Mouse (Mus musculus): ENCODE results near the gene Eif2d.

Eif2d gene

DNA sequence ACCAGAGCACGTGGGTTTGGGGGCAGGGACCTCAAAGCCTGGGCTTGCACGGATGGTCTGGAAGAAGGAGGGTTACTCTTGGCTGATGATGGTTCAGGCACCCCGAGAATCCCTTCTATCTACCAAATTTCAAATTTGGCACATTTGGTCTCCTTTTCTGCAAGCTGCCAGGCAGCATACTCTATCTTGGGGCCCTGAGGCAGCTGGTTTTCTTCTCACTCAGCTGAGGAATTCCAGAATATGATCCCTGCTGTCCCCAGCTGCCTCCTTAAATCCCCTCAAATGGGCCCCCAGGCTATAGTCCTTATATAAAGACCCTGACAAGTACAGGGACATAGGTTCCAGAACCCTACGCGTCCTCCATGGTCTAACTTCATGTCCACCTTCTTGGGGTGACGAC lies 60.4 kb downstream of the Eif2d start:
- DNase-seq (ENCODE audit: low read depth, low spot score) = no peak

DNA sequence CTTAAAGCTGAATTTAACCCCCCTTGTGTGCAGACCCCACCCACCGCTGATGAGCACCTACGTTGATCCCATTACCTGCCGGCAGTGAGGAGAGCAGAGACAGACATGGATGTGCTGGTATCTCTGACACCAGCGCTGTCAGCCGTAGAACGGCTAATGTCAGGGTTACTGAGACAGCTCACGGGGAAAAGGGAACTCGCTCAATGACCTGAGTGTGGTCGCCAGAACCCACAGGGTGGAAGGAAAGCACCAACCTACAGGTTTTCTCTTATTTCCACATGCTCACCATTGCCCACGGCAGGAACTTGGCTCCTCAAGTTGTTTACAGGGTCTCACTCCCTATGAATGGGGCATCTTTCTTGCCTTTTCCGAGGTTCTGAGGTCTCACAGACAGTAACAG lies 66.0 kb downstream of the Eif2d start:
- no peak for DNase-seq (ENCODE audit: low read depth, low spot score)

DNA sequence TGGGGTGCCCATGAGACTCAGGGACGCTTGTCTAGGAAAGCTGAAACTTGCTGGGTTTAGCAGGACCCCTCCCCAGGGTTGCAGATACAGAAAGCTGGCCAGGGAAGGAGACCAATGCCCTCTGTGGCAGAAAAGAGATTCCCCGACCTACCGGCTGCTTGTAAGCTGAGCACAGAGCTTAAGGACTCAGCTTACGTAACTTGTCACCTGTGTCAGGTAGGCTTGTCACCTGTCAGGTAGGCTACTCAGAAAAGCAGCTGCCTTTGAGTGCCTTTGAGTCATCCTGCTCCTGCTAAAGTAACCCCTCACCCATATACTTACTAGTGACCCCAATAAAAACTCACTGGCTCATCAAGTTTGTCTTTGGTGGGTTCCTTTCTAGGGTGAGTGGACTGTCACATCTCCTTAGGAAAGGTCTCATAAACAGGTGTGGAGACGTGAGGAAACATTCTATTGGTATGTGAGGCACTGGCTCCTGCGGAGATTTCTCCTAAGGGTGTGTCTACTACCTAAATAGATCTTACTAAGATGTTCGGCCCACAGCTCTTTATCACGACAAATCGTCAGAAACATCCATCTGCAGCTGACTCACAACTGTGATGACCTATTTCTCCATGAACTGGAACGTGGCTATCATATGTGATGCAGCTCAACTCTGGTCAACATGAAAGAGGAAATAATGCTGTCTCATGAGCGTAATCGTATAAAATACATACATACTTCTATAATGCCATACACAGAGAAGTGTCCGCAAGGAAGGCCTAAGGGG lies 69.0 kb downstream of the Eif2d start:
- no peak for DNase-seq (ENCODE audit: low read depth, low spot score)

DNA sequence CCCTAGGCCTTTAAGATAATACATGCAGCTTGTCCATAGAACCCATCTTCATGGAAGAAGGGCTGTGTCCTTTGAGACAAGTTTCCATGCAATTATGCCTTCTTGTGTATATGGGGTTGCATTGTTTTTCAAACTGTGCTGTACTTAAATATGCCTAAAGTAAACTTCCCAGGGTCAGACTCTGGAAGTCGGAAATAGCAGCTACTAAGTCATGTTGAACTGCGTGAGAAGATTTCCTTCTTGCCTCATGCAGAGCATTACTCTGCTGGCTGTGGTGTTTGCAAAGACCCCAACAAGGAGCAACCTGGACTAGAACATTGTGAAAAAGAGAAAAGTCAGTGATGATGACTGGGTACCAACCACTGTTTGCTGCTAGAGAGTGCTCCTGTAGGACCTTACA lies 70.4 kb downstream of the Eif2d start:
- no peak for DNase-seq (ENCODE audit: low read depth, low spot score)

DNA sequence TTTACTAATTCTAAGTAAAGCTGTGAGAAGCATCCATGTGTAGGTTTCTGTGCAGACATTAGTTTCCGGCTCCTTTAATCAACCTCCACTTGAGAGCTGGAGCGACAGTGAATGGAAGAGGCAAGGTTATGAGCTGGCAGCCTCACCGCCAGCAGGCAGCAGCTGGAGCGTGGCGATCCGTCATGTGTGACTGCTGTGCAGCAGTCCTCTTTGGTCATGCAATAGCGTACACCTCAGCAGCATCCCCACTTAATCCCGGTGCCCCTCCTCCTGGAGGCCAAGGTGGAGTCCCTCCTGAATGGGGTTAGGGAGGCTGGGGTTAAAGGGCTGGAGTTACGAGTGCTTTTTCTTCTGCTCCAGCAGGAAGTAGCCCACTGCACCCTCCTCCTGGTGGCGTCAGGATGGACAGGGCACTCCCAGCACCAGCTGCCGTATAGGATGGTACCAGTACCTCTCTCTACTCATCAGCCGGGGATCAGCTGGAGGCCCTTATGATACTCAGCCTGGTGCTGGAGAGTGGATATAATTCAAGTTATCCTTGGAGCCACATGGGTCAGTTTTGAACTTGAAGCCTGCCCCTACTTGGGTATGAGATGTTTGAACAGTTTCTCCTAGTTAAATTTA lies 72.0 kb downstream of the Eif2d start:
- DNase-seq (ENCODE audit: low read depth, low spot score) = no peak

DNA sequence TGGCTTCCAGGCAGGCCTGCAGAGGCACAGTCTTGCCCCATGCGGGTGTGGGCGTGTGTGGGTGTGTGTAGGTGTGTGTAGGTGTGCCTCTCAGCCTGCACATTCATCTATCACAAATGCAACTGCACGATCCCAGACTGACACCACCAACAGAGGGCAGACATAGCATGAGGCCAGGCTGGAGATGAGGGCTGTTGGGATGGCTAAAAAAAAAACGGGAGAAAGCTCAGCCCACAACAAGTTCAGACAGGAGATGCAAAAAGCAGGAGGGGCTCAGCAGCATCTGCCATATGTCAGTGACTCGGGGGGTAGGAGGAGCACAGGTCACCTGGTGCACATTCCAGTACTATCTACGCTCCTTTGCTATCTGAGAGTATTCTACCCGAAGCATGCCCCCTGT lies 75.2 kb downstream of the Eif2d start:
- no peak for DNase-seq (ENCODE audit: low read depth, low spot score)

DNA sequence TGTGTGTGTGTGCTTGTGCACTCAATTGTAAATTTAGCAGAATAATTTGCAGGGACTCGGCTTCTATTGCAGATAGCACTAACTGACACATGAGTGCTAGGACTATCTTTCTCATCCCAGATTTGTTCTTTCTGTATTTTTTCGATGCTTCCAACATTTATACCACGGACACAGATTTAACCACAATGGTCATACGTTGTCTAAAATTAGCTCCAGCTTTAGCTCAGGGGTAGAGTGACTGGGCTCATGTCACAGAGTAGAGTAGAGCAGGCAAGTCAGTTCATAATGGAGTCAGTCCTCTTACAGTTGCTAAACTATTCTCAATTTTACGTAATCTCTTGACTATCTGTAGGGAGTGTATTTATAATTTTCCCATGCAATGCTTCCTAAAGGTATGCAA lies 75.7 kb downstream of the Eif2d start:
- no peak for DNase-seq (ENCODE audit: low read depth, low spot score)

DNA sequence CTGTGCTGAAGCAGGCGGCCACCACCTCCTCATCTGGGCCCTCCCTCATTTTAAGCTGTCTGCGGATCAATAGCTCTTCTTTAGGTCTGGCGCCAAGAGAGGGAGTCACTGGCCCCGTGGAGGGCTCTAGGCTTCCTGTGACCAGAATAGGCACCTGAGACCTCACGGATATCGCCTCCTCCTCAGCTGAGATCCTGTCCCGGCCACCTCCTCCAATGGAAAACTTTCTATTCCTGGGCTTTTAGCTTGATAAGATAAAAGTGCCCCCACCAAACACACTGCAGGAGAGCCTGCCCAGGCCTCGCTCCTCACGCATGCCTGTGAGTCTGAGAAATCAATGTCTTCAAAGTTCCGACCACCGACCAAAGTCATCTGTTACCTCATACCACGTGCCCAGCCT lies 80.5 kb downstream of the Eif2d start:
- DNase-seq (ENCODE audit: low read depth, low spot score) = no peak

DNA sequence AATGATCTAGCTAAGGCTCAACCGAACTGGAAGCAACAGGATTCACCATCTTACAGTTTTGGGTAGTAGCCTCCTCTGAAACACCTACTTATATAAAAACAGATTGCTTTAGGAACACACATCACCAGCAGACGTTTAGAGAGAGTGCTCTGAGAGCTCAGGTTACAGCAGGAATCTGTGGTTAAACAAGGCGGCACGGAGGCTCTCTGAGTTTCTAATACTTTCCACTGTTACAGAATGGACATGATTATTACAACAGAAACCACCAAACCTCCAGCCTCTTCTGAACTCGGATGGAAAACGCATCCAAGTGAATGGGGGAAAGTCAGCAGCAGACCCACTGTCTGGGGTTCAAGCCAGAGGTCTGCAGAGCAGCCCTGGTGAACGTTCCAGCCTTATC lies 83.1 kb downstream of the Eif2d start:
- no peak for DNase-seq (ENCODE audit: low read depth, low spot score)
